Mouse (Mus musculus) embryo, embryonic 10.5 days (tissue): ENCODE measurements around the gene Dna2.
A peak's percentile ranks its signal among the peaks of the same experiment; 100 is the strongest.
"Not testable (repeated sequence)": the region's sequence is repeated elsewhere in the genome, so short reads cannot be mapped to it uniquely, and the experiment has no call there.

Experiments
- DNase-seq: peaks from one replicate; pipeline ENCODE4 v3.0.0-alpha.2; 2015; ENCODE audit warnings: low spot score

Gene Dna2

DNA sequence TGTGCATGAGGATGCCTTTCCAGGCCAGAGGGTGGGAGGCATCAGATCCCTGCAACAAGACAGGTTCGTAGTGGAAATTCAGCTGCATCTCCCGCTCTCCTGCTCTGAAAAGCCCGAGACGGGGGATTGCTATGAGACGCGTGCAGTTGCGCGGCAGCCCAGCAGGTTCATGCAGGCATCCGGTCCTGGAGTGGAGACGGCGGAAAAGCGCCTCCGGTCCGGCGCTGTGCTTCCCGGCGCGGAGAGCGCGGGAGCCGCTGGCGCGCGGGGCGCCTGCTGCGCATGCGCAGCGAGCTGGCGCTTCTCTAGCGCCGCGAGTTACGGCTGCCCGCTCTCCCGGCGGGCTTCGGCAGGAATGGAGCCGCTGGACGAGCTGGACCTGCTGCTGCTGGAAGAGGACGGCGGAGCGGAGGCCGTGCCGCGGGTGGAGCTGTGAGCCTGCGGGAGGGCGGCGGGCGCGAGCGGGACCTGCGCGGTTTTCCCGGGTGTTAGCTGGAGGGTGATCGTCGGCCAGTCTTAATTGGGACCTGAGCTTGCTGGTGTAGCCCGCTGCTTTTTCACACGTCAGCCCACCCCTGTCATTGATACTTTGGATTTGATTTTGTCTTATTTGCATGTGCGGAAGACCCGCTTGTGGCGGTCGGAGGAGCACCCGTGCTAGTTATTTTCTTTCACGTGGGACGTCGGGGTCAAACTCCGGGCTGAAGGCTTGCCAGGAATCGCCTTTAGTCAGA is at the start of gene Dna2:
Gene Dna2 (plus strand): TSS at position 289 of the 734 bp plus-strand sequence.
- peak; percentile 91 for DNase-seq

DNA sequence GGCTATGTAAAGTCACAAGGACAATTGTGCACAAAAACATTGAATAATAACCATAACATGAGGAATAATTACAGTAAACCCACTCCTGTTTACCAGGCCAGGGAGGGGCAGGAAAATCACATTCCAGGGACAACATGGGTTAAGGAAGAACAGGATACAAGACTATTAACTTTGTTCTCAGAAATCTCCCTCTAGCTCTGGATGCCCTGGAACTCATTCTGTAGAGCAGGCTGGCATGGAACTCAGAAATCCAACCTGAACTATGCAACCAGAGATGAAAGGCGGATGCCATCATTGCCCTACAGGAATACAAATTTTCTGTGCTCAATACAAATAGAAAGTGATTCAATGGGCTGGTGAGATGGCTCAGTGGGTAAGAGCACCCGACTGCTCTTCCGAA is 49.4 kb upstream of the Dna2 start:
- no peak for DNase-seq

DNA sequence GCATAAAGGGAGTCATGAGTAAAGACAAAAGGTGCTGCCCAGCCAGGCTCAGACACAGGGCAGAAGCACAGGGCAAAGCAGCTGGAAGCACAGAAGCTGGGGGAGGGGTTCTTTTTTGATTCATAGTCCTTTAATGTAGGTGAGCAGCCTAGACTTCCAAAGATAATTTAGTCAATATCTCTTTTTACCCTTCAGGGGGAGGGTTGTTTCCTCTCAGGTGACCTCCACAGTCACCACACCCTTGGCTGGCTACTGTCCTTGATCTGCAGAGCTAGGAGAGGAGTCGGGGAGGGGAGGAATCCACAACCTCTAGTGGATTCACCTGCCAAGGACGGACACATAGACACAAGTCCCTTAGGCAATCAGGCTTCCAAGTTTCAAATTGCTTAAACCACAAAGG is 48.8 kb upstream of the Dna2 start:
- DNase-seq = no peak

- no peak for DNase-seq
Observed at GRCm38 (mm10) chr10:62900144-62900543, 46.7 kb upstream of the Dna2 start.

GRCm38 (mm10) chr10:62901826-62902225 is 45.0 kb upstream of the Dna2 start:
- DNase-seq = no peak

DNA sequence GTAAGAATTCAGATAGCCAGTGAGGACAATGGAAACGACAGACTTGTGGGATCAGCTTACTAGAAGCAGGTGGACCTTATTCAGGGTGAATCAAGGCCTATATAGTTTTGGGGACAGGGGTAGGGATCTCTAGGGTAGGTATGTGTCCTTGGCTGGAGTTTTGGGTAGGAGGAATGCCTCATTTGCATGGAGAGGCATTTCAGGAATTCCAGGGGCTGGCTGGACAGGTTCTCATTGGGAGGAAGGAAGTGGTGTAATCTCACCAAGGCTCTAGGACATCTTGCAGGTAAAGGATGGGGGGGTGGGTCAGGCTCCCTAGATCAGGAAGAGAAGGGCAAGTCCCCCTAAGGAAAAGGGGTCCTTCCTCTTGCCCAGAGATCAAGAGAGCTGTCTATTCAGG is 44.0 kb upstream of the Dna2 start:
- no peak for DNase-seq

DNA sequence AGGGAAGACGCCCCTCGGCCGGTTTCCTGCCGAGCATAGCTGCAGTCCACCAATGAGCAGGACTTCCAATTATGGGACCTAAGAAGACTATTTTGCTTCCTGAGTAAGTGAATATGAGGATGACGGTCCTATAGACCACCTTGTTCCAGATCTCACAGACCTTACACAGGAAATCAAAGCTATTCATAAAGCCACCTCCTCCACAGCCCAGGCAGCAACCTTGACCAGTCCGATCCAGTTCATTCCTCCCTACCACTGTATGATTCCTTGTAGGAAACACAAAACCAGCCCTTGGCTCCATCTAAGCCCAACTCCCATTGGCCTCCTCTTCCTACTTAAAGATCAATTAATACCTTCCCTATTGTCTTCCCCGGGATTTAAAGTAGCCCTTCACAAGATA is 40.5 kb upstream of the Dna2 start:
- DNase-seq = no peak

DNA sequence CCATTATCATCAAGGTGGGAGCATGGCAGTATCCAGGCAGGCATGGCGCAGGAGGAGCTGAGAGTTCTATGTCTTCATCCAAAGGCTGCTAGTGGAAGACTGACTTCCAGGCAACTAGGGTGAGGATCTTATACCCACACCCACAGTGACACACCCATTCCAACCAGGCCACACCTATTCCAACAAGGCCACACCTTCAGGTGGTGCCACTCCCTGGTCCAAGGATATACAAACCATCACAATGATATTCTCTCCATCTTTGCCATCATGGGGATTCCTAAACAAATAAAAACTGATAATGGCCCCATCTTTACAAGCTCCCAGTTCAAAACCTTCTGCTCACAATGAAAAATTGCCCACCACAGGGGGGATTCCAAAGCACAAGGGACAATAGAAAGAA is 37.9 kb upstream of the Dna2 start, which contains the start of gene Tet1:
Gene Tet1 (minus strand): TSS at position 101 of the 400 bp plus-strand sequence.
- DNase-seq = not testable (repeated sequence)

DNA sequence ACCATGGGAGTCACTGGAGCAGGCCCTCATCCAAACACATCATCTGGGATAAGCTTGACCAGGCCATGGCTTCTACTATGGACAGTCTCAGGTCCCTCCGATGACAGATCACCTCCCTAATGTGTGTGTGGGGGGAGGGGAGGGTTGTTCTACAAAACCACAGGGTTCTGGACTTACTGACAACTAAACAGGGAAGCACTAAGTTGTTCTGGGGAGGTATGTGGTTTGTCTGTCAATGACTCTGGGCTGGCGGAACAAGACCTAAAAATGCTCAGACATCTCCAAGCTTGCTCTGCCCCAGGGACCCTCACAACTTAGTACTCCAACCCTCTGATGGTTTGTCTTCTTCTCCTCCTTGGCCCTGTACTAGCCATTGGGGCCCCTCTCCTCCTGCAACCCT is 35.7 kb upstream of the Dna2 start:
- DNase-seq = no peak

- DNase-seq = no peak
Observed at GRCm38 (mm10) chr10:62918985-62919384, 27.8 kb upstream of the Dna2 start.

DNA sequence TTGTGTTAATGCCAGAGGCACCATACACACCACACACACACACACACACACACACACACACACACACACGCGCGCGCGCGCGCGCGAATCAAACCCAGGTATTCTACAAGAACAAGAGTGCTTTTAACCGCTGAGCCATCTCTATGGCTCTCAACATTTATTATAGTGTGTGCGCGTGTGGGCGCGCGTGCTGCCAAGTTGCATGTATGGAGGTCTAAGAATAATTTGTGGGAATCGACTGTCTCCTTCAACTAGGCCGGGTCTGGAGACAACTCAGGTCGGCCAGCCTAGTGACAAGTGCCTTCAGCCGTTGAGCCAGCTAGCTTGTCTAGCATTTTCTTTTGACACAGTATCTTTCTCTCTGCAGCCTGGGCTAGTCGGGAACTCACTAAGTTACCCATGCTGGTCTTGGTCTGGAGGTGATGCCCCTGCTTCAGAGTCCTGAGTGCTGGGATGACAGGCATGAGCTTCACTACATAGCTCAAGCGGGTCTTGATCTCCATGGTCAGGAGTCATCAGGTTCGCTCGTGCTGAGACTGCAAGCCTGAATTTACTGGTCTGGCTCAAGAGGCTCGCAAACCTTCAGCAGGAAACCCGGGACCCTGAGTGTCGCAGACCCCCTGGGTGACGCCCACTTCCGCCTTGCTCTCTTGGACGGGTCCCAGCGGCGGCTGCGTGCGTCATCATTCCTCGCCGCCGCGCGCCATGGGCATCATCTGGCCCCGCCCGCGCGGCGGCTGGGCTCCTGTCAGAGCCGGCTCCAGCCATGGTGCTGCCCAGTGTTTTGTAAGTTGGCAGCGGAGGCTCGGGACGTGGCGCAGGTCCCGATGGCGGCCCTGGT is 26.7 kb upstream of the Dna2 start, which contains the start of gene Slc25a16:
Gene Slc25a16 (plus strand): TSS at position 709 of the 841 bp plus-strand sequence.
- peak; percentile 97 for DNase-seq

DNA sequence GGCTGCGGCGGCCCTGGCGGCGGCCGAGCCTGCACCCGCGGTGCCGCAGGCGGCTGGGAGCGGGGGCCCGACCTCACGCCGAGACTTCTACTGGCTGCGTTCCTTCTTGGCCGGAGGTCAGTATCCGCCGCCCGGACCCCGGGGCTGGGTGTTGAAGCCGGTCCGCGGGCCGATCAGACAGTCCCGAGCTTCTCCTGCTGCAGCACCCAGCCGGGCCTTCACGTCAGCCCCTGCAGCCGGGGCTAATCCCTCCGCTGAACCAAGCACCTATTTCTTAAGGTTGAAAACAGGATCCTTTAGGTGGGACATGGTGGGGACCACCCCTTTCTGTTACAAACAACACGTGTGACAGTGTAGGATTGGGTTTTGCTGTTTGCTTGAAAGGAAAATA is 26.1 kb upstream of the Dna2 start:
- no peak for DNase-seq

DNA sequence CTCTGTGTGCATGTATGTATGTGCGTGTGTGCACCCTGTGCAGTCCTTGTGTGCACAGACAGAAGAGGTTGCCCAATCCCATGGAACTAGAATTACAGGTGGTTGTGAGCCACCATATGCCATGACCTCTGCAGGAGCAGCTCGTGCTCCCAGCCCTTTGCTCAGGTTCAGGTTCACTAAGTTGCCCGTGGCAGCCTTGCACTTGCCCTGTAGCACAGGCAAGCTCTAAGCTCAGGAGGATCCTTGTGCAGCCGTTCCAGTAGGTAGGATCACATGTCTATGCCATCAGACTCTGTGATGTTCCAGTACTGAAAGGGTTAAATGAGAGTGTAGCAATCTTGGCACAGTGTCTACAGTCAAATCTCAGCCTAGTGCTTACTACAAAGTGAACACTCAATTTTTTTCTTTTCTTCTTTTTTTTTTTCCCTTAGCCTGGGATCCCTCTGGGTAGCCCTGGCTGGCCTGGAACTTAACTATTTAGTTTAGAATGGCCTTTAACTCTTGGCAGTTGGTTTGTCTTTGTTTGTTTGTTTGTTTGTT is 22.7 kb upstream of the Dna2 start:
- no peak for DNase-seq

DNA sequence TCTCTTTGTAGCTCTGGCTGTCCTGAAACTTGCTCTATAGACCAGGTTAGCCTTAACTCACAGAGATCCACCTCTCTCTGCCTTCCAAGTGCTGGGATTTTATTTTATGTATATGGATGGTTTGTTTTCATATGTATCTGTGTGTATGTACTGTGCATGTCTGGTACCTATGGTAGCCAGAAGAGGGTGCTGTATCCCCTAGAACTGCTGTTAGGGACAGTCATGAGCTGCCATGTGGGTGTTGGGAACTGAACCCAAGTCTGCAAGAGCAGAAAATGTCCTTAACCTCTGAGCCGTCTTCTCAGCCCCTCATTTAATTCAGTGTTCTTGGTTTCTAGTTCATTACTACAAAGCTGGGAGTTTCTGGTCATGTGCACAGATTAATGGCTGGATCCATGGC is 14.4 kb upstream of the Dna2 start:
- DNase-seq = no peak

DNA sequence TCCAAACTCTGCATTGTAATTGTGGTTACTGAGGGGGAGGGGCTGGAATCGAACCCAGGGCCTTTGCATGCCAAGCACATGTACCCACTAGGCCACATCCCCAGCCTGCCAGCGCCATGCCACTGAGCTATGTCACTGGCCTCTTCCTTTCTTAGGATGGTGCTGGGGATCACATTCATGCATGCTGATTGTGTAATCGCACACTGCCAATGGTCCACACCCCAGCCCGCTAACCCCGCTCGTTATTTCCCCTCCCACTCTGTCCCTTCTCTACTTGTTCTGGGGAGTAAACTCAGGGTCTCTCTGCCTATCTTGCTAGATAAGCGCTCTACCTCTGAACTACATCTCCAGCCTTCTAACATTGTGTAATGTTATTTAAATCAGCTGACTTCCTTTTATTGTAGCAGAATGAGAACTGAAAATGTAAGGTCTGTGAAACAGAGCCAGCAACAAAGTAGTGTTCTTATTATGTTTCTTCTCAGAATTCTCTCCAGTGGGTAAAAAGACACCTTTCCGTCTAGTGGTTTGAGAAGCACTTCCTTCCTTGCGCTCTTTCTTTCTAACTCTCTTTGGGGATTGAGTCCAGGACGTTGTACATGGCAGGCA is 1.7 kb upstream of the Dna2 start:
- DNase-seq = no peak

- DNase-seq = no peak
Observed at GRCm38 (mm10) chr10:62948551-62948950, 1.7 kb downstream of the Dna2 start.

DNA sequence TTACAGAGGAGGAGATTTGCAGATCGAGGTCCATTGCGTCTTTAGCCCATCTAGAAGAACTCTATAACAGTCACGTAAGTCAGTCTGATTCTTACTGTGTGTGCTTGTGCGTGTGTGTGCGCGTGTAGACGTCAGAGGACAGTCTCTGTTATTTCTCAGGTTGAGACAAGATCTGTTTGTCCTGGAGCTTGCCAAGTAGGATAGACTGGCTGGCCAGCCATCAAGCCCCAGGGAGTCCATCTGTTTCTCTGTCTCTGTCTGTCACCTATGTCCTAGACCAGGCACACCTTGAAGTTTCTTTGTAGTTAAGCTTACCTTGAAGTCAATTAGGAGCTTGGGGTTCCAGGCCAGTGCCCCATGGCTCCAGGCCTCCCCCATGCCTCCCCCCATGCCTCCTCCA is 17.1 kb downstream of the Dna2 start:
- no peak for DNase-seq

DNA sequence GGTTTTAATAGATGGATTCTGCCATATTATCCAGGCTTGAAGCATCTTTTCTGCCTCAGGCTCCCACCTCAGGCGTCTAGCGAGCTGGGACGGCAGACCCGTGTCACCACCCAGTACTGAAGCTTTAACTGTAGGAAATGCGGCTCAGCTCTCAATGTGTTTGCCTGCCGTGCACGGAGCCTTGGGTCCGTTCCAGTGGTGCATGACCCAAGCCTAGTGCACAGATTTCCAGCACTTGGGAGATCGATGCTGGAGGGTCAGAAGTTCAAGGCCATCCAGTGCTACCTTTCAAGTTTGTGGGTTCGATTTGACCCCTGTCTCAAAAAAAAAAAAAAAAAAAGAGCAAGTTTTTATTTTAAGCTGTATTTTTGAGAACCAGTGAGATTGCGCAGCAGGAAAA is 19.0 kb downstream of the Dna2 start:
- no peak for DNase-seq

DNA sequence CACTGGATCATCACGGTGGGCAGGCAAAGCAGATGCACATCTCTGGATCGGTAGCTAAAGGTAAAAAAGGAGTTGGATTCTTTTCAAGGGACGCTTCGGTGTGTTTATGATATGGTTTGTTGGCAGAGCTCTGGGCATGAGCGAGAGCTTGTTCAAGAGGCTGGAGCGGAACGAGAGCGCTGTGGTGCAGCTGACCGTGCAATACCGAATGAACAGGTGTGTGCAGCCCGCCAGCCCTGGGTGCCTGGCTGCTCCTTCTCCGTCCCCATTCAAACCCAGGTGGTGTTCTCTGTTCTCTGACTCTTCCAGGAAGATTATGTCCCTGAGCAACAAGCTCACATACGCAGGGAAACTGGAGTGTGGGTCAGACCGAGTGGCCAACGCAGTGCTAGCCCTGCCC is 19.5 kb downstream of the Dna2 start:
- no peak for DNase-seq

- no peak for DNase-seq
Observed at GRCm38 (mm10) chr10:62971821-62972220, 25.0 kb downstream of the Dna2 start.

DNA sequence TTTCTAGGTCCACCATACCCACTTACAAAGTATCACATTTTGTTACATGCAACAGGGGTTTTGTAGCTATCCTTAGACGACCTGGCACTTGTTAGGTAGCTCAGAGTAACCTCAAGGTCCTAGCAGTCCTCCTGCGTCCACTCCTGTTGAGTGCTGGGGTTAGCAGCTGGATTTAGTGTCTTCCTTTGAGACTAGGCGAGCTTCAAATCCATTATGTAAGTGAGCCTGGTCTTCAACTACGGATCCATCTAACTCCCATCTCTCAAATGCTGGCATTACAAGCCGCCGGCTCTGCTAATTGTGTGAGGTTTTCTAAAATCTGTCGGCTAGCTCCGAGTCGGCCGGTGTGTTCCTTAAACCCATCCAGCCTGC is 32.8 kb downstream of the Dna2 start:
- DNase-seq = no peak

DNA sequence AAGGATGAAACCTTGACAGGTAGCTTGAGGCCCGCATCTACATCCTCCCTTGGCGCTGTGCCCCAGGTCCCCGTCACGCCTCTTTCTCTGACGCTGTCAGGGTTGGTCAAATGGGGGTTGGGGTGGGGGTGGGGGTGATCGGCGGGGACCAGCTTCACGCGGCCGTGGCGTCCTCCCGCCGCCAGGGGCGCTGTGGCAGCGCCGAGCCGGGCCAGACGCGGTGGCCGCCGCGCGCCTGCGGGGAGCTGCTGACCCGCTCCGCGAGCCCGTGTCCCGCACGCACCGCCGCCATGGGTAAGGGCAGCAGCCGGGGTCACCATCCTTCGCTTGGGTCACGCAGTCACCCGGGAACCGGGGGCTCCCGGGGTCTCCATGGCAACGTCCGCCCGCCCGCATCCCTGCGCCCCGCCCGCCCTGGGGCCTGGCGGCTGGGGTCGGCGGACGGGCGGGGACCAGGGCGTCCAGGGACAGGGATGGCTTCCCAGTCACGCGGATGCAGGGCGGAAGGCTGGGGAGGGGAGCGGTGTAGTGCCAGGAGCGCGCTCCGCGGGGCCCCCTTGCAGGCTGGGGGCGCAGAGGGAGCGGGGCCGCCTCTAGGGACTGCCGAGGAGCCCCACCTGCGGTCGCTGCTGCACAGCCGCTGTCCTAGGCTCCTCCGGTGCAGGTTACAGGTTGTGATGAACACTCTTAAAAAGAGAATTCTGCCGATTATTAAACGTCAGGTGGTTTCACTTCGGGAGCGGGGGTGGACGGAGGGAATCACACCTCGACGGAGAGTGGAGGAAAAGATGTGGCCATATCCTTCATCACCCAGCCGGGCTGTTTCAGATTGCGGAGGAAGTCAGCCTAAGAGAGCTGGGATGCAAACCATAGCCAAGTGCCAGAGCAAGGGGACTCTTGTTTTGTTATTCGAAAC is 33.5 kb downstream of the Dna2 start, which contains the start of gene Rufy2:
Gene Rufy2 (plus strand): TSS at position 185 of the 916 bp plus-strand sequence.
- peak; percentile 86 for DNase-seq
